Mouse (Mus musculus) adrenal gland, postnatal 4 days (tissue): Measurements from ENCODE around the gene Zfp213. TPM values are rescaled to one million over a fixed set of nuclear protein-coding genes. Genes with fewer than 3 reads are reported as not detected.

Source experiments
- DNase-seq, 2 experiments: peaks; one replicate each; pipeline ENCODE4 v3.0.0; 2021 to 2022; ENCODE audit warnings: low spot score in 2 of 2, mixed read lengths in 2 of 2
- total RNA-seq, 2 experiments: library from RNA; stranded (reverse); gene quantifications; 2 replicates each; pipeline ENCODE4 v1.2.3; 2021

Zfp213 gene
- total RNA-seq, 2 experiments from 2014 or later: 8.5 to 11.5 TPM

DNA sequence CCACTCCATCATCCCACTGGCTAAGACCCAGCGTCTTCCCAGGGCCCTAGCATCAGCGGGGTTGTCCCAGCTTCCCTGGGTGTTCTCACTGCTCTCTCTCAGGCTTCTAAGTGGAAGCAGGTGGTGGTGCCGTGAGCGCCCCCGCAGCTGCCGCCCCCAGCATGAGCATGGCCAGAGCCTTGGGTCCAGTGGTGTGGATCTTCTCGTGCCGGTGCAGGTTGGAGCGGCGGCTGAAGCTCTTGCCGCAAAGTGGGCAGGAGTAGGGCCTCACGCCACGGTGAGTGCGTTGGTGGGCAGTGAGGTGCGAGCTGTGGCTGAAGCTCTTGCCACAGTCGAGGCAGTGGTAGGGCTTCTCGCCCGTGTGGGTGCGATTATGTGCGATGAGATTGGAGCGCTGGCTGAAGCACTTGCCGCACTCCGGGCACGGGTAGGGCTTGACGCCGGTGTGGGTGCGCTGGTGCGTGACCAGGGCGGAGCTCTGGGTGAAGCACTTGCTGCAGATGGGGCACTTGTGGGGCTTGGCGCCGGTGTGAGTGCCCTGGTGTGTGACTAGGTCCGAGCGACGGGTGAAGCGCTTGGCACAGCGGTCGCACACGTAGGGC lies 12.0 kb upstream of the Zfp213 start:
- DNase-seq: no peak

DNA sequence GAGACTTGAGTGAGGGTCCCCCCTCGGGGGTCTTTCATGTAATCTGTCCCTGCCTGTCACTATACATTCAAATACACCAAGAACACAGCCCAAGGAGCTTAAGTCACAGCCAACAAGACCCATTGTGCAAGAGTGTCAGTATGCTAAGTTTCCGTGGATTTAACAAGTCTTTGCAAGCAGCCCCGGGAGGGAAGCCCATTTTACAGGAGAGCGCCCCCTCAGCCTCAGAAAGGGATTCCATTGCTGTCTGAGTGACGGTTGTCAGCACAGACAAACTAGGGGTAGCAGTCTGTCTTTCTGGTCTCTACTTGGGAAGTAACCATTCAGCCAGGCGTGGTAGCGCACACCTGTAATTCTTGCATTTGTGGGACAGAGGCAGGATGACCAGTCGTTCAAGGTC lies 10.1 kb upstream of the Zfp213 start:
- DNase-seq: no peak

DNA sequence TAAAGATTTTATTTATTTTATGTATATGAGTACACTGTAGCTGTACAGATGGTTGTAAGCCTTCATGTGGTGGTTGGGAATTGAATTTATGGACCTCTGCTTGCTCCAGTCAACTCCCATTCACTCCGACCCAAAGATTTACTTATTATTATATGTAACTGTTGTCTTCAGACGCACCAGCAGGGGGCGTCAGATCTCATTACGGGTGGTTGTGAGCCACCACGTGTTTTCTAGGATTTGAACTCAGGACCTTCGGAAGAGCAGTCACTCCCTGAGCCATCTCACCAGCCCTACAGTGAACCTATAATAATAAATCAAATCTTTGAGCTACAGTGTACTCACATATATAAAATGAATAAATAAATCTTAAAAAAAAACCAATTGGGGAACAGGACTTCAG lies 8.0 kb upstream of the Zfp213 start:
- DNase-seq: no peak

DNA sequence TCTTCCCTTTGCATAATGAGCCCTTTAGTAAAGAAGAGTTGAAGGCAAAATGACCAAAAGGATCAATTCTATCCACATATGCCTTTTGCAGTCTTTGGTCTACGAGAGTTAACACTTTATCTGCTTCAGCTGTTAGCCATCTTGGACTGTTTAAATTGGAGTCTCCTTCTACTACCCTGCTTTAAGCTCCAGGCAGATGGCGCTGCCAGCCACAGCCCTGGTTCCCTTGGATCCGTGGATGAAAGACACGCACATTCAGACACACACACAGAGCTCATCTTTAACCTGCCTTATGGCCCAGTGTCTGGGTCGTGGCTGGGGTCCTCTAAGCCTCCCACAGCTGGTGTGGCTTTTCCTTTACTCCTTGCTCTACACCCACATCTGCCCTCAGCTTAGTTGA lies 7.0 kb upstream of the Zfp213 start:
- DNase-seq: no peak

DNA sequence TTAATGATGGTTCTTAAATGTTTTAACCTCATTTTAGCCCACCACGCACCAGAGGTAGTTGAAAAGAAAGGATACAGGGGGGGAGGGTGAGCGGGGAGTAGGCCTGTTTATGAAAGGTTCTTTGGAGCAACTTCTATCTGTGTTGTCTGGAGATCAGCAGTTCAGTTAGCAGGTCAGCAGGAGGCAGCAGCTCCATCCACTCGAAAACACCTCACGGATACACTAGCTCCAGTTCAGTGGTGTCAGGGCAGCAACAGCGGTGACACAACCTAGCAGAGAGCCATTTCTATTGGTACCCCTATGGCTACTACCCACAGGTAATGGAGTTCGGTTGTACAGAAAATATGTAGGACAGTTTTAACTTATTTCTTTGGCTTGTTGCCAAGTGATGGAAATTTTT lies 6.0 kb upstream of the Zfp213 start:
- no peak for DNase-seq

DNA sequence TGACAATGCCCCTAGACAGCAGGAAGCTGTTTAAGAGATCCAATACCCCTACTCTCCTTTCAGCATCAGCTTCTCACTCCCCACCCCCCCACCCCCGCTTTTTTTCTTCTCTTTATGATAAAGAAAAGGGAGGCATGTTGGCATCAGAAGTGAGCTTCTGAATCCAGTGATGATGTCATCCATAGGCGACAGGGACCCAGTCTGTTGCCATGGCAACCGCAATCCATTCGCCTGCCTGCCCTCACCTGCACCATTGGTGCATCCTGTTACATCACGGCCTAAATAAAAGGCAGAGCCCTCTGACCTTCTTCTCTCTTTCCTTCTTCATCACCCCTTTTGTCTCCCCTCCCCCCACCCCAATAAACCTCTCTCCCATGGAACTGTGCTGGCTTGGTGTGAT lies 4.3 kb upstream of the Zfp213 start:
- no peak for DNase-seq

DNA sequence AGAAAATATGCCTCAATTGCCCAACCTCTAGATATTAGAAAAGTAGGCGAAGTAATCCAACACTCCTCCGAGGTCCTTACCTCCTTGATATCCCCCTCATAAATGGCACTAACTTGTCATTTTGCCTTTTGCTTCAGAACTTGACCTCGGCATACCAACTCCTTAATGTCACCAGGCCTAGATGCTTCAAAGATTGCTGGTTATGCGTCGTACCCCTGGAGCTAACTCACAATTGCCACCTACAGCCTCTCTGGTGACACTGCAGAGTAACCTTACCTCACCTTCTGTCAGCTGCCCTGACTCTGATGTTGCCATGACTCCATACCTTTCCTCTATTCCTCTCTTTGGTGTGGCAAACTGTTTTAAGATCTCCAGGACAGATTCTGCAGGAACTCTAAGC lies 2.7 kb upstream of the Zfp213 start:
- DNase-seq: no peak

DNA sequence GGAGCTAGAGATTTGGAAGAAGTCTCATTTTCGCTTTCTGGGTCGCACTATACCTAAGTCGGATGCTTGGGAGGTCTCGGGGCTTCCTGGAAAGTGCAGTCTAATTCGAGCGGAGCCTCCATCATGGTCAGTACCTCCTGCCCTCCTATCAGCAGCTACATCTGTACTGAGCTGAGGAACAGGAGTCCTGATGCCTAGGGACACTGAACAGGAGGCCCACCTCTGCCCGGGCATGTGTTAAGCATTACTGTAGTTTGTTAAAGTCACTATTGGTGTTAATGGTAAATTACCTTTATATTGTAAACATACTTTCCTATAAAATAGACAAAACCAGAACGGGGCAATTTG lies 304 bp upstream of the Zfp213 start:
- DNase-seq: no peak

DNA sequence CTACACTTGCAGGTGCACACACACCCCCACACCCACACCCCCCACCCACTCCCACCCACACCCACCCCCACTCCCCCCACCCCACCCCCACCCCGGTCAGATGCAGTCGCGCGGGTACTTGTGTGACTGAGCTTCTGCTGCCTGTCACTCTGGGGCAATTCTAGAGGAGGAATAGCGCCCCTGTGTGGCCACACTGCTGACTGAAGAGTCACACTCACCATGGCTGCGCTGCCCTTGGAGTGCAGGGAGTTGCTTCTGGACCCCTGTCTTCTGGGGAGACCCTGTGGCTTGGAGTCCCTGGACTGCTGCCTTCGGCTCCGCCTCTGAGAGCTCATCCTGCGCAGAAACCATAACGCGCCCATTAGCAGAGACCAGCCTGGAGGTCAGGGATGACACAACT lies 4.3 kb downstream of the Zfp213 start:
- DNase-seq: peak in 1 of 2 experiments; percentile 35

DNA sequence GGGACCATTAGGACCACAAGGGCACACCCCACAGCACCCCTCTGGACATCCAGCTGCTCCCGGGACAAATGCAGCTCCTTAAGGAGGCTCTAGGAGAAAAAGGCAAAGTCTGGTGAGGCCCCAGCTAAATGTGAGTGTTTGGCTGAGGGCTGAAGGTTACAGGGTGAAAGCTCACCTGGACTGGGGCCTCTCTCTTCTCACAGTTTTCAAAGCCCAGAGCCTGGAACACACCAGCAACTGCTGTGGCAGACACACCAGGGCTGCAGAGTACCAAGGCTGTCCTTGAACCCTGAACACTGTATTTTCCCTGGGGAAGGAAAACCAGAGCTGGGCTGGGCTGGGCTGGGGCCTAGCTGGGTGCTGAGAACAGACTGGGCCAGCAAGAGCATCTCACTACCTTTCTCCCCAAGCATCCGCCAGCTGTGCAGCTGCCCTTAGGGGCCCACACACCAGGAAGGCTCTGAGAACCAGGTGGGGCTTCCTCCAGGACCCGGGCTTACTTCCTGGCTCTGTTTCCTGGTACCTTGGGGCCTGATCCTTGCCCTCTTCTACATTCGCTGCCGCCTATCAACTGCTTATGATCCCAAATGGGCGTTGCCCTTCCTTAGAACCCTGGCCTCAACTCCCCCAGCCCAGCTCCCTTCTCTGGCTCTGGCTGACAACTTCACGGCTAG lies 8.7 kb downstream of the Zfp213 start:
- no peak for DNase-seq

DNA sequence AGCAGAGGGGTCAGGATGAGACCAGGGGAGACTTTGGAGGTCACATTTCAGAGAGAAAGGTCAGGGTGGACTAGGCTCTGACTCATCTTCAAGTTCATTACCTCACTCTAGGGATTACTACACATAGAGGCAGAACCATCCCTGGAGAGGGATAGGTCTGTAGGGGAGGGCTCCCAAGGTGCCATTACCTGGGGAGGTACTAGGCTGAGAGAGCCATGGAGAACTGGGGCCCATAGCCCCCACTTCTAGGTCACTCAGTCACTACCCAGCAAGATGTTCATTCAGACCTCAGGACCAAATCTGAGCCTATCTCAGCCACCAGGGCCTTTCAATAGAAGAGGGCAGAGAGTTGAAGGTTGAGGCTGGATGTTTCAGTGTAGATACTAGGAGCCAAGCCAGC lies 9.7 kb downstream of the Zfp213 start:
- no peak for DNase-seq

DNA sequence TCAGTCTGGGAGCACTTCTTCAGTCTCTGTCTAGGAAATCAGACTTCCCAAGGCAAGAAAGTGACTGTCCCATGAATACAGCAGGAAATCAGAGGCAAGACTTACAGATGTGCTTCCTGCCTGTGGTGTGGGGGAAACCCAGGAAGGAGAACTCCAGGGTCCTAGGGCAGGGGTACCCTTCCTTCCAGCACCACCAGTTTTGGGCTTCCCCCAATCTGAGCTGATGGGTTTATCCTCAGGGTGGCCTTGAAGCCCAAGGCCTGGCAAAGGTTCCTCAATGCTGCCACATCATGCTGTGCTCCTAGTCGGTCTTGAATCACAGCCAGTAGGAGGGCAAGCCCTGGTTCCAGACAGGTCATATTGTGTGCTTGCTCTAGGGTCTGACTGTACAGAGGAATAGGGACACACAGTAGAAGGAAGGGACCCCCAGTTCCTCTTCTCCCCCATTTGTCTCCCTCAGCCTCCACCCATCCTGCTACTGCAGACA lies 10.4 kb downstream of the Zfp213 start:
- no peak for DNase-seq

DNA sequence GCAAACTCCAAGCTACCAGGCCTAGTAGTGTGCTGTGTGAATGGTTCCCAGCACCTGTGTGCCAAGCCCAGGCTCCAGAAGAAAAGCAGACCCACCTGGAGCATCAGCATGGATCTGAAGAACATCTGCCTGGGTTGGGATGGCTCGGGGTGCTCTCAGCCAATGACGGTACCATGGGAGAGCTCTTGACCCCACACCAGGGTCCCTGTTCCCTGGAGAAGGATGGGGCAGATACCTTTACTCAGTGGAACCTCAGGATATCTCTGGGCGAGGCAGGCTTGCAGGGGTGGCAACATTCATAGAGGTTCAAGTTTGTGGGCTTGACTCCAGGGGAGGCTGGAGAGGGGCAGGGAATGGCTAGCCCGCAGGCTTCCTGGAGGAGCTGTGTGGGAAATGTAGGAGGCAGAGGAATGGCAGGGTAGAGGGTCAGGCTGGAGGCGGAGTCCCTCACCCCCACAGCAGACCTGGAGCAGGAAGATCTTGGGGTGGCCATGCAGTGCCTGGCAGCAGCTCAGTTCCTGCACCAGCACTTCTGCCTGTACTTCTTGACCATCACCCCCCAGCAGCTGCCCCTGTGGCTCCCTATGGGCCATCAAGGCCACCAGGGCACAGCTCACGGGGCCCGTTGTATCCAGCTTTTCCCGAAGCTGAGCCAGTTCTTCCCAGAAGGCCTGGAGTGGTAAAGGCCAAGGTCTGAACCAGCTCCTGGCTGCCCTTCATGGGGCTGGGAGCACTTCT lies 11.0 kb downstream of the Zfp213 start:
- DNase-seq: no peak

DNA sequence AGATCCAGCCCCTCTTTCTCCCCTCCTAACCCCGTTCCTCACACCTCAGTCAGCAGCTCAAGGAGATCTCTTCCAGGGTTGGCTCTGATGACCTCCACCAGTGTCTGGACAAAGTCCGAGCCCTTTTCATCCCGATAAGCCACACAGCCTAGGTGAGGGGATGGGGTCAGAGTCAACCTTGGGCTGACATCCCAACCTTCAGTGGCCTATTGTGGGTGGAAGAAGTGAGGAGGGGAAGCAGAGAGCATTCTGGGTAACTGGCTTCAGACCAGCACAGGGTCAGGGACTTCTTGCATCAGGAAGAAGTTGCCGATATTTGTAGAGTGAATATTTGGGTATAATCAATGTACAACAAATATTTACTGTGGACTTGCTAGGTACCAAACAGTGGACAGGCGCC lies 12.1 kb downstream of the Zfp213 start:
- no peak for DNase-seq

DNA sequence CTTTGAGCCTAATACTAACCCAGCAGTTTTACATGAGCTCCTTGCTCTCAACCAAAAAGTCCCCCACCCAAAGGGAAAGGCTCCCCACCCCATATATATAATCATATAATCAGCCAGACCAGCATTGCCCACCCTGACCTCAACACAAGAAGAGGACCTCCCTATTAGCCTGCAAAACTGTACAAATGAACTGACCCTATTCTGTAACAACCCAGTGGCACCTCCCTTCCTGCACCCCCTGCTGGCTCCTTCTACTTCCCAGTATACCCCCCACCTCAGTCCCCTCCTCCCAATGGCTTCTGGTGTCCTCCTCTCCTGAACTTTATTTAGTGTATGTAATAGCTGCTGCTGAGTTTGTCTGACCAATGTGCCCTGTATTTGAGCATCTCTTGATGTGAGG lies 12.6 kb downstream of the Zfp213 start:
- no peak for DNase-seq

DNA sequence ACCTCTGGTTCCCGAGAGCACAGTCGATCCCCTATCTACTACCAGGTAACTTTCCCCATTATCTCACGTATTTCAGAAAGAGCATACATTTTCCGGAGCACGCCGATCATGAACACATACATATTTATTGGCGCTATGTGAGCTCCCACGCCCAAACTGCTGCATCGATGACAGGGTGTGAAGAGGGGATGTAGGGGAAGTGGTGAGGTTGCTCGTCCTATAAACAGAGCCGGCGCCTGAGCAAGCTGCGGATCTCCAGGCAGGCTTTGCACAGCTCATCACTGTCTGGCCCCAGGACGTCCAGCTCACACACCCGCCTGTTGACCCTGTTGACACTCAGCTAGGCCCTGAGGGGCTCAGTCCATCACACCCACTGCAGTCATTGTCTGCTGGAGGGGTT lies 13.2 kb downstream of the Zfp213 start:
- no peak for DNase-seq

DNA sequence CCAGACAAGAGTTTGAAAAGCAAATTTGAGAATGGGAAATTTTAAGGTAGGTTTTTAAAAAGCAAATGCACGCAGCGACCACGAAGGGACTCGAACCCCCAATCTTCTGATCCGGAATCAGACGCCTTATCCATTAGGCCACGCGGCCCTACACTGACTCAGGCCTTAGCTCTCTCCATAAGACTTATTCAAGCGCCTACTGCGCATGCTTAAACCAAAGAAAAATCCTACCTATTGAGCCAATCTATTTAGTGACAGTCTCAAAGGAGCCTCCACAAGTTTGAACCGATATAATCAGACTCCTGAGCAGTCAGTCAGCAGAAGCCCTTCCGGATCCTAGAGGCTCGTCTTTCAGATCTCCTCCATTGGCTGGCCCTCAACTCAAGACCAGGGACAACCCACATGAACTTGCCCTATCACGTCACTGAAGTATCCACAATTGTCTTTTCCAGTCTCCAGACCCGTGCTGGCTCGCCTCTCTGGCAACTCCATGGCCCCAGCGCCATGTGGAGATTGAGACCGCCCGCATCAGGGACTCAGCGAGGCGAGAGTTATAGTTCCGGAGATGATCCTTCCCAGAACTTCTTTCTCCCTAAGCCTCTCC lies 13.7 kb downstream of the Zfp213 start:
- DNase-seq: peak; percentile 77 to 84

DNA sequence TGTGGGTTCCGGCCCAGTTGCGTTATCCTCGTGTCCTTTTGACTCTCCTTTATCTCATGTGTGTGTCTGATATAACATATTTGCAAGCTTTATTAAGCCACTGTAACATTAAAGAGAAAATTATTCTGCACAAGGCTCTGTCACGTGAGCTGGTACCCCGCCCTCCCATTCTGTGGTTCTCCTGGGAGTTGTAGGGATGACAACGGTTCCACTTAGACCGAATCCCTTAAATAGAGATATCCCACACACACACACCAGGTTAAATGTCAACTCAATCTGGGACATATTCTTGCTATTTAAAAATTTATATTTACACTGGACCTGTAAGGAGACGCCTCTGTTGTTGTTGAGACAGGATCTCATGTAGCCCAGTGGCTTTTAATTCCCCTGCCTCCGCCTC lies 14.6 kb downstream of the Zfp213 start:
- DNase-seq: no peak

DNA sequence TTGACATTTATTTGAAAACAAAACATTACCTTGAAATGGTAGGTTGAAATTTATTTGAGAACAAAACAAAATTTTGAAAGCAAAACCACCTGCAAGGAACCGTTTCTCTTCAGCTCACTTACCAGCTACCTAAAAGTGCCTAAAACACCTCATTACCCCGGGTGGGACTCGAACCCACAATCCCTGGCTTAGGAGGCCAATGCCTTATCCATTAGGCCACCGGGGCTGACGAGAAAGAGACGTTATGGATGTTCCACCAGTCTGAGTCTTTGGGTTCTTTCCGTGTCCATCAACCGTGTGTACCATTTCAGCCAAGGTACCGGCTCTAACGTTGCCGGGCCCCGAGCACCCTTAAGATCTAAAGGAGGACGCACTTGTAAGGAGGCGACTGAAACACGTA lies 15.4 kb downstream of the Zfp213 start:
- DNase-seq: peak in 1 of 2 experiments; percentile 47

DNA sequence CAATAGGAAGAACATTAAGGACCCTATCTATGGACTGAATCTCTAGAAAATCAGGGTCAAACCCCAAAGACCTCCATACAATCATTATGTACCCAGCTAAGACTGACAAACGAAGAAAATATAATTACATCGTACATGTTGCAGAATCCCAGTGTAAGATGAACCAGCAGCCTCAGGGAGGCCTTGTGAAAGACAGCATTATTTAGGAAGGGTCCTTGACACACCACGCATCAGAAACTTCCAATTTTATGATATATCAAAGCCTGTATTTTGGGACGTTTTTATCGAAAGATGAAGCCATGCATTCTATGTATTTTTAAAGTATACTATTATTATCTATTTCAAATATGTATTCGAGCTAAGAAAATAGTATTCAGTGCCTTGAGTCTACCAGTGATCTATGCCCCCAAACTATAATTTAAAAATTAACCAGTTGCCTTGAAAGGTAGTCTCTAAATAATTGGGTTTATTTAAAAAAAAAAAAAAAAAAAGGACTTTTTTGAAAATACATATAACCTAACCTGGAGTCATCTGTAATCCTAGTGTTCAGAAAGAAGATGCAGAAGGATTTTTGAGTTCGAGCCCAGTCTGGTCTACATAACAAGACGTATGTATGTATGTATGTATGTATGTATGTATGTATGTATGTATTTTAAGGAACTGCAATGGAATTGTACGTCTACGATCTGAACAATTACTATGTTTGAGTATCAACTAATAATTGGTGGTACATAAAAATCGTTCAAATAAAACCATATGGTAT lies 16.2 kb downstream of the Zfp213 start:
- DNase-seq: no peak

DNA sequence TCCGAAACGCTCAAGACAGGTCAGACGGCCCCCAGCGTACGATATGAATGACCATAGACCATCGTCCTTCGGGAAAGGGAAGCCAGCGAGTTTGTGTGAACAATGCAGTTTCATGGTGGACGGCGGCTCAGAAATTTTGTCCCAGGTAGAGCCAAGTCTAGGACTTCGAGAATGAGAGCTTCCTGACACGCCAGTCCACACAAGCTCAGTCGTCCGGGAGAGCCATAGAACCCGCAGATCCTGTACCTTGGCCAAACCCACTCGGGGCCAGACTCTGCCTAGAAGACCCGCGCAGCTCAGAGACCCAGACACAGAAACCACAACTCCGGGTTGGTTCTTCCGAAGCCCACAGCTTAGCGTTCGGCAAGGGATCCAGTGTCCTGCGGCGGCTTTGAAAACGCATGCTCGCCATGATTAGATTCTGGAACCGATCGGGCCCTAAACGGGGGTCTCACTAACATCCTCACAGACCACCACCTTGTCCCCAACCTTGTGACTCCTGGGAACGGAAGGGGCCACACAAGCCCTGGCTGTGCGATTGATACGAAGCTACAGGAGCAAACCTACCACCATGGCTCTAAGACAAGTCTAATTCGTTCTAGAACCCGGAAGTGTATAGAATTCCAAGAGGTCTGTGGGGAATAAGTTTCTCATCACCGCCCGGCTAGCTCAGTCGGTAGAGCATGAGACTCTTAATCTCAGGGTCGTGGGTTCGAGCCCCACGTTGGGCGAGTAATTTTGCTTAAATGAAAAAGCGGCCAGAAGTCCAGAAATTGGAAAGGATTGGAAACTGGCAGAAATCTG lies 17.1 kb downstream of the Zfp213 start:
- DNase-seq: peak in 1 of 2 experiments; percentile 56
